Mouse (Mus musculus): Measurements from ENCODE around the gene Paqr3.

The Paqr3 gene

GRCm38 (mm10) chr5:97111207-97111910, at the start of gene Paqr3:
Gene Paqr3 (minus strand): TSS chr5:97111596.
- in situ Hi-C loops (cut with MseI, MboI), result no loop called here

- in situ Hi-C loops (cut with MseI, MboI), result no loop called here
Measured at GRCm38 (mm10) chr5:97154688-97155087, 43.3 kb upstream of the Paqr3 start.

DNA sequence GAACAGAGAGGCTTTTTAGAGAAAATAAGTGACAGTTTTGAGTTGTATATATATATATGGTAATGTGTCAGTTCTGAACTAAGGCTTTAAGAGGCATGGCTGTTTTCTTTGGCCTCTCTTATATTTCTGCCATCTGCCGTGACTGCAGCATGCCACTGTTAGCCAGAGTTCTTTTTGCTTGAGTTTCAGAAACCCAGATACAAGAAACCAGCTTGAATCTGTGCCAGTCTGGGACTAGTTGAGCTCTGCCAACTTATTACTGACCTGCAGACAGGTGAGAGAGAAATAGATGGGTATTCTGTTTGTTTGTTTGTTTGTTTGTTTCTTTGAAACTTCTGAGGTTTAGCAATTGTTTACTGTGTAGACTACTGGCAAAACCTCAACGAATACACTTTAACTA, 23.9 kb upstream of the Paqr3 start:
- in situ Hi-C loops (cut with MseI, MboI), result loop anchor here (10.0 to 25.0 kb wide), 3 partner anchors 409 to 1052 kb away; no protein-coding TSS in a partner anchor

DNA sequence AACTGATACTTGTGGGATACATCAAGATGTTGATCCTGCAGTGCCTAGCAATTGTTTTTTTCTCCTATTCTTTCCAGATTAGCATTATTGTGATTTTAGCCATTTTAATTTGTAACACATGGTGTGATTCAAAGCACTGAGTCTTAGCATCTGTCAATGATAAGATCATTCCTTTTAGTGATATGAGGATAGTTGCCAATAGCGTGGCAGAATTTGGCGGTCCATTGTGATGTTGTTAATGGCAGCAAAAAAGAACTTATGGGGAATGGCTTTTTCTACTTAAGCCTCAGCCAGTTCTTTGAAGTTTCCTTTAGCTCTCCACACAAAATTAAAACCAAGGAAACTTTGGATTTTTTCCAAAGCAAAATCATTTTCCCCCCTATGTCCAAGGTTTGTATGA, 18.2 kb upstream of the Paqr3 start:
- in situ Hi-C loops (cut with MseI, MboI), result loop anchor here (5.0 to 25.0 kb wide), 4 partner anchors 423 to 1058 kb away; no protein-coding TSS in a partner anchor

DNA sequence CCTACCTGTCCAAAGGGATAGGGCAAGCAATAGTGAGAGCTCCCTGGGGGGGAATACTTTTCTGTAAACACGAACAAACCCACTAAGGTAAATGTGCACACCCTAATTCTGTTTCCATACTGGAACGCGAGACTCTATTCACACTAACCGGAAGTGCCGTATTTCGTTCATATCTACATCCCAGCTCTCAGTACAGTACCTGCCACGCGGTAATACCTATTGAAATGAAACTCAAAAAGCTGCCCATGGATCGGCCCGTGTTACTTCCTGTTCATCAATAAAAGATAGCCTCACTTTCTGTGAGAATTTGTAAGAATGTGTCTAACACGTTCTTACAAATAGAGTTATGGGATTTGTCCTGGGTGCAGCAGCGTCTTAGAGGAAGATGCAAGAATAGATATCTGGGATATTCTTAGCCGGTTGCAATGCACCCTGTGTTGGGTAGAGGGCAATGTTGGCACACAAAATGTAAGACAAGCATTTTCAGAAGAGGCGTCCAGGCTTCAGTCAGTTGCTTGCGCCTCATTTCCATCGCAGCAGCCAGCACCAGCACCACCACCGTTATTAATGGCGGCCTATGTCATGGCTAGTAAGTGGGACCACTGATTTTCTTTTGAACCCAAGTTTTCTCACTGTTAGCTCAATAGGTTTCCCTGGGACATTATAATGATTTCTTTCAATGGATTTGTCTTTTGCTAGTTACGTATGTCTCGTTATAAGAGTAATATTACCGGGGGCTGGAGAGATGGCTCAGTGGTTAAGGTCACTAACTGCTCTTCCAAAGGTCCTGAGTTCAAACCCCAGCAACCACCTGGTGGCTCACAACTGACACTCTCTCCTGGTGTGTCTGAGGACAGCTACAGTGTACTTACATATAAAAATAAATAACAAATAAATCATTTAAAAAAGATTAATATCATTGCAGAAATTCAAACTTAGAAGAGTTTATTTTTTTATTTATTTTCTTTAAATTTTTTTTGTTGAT, 17.1 kb upstream of the Paqr3 start:
- in situ Hi-C loops (cut with MseI, MboI), result loop anchor here (5.0 to 25.0 kb wide), 4 partner anchors 424 to 1059 kb away; no protein-coding TSS in a partner anchor

DNA sequence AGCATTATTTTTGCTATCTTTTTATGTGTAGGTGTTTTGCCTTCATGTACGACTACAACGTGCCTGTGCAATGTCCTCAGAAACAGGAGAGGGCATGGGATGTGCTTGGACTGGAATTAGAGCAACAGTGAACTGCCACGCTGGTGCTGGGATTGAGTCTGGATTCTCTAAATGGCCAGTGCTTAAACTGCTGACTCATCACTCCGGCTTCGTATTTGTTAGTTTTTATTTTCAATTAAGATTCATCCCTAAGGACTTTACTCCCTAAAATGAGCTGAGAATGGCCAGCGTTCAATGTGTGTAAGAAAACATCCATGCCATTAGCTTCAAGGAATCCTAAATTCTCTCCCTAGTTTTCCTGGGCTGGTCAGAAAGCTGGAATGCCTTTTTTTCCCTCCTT, 15.9 kb upstream of the Paqr3 start:
- in situ Hi-C loops (cut with MseI, MboI), result loop anchor here (5.0 to 25.0 kb wide), 4 partner anchors 425 to 1060 kb away; no protein-coding TSS in a partner anchor

GRCm38 (mm10) chr5:97126005-97126404, 14.6 kb upstream of the Paqr3 start:
- in situ Hi-C loops (cut with MseI, MboI), result loop anchor here (5.0 to 25.0 kb wide), 4 partner anchors 426 to 1061 kb away; no protein-coding TSS in a partner anchor

- in situ Hi-C loops (cut with MseI, MboI), result loop anchor here (5.0 to 25.0 kb wide), 4 partner anchors 427 to 1062 kb away; no protein-coding TSS in a partner anchor
Measured at GRCm38 (mm10) chr5:97125459-97125970, 14.1 kb upstream of the Paqr3 start.

DNA sequence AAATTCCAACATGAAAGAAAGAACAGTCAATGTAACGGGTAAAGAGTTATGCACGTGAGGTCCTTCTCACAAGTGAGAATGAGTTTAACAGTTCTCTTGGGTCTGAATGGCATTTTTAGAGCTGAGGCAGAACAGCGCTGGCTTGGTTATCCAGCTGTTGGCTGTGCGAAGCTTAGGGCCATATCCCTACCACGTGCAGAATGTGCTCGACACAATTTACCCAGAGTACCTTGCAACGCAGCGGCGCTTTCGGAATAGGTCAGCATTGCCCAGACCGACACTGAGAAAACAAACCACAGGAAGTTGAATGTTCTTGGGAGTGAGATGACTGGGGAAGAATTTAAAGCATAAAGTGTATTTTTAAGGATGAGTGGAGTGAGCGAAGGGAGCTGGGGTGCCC, 13.6 kb upstream of the Paqr3 start:
- in situ Hi-C loops (cut with MseI, MboI), result loop anchor here (5.0 to 25.0 kb wide), 4 partner anchors 427 to 1062 kb away; no protein-coding TSS in a partner anchor

DNA sequence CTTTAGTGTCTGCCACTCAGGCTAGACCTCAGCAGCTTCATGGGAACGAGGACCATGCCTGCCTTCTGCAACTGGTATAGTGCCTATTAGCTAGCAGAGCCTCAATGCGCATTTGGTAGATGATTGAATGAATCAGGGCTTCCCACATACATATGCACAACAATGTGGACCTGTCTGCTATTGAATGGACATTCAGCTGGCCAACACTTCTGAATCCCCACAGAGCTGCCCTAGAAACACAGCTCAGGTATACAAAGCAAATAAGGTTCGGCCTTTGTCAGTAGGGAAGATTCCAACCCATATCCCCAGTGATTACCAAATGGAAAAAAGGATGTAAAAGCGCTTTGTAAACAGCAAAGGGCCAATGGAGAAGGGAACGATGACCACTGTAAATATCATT, 699 bp downstream of the Paqr3 start:
- in situ Hi-C loops (cut with MseI, MboI), result no loop called here

DNA sequence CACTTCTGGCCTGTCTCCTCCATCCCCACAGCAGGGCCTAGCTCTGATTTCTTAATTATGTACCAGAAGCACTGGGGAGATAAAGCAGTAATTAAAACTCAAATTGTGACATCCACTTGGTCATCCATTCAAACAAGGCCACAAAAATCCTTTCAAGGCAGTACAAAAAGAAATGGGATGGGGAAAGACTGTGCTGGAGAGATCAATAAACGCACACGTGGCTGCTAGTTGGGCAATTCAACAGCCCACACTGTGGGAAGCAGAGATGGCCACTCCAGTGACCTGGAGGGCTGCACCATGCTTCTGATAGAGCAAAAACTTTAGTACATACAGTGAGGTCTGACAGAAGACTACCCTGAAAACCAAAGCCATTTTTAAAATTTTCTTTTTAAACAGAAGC, 1.3 kb downstream of the Paqr3 start:
- in situ Hi-C loops (cut with MseI, MboI), result no loop called here

DNA sequence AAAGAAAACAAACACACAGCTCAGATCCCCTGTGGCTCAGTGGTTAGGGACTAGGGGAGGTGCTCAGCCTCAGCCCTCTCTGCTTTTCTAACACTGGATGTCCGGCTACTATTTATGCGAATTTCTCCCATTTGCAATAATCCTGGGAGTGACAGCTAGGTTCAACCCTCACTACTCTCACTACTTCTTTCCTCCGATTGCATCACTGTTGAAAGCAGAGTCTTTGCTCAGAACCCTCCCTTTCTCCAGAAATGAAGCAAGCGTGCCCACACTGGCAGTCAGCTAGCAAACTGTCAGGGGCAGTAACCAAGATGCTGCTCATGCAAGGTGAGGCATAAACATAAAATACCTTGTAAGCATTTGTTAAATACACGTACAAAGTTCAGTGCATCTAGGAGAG, 3.1 kb downstream of the Paqr3 start:
- in situ Hi-C loops (cut with MseI, MboI), result no loop called here

GRCm38 (mm10) chr5:97099954-97100353, 11.4 kb downstream of the Paqr3 start:
- in situ Hi-C loops (cut with MseI, MboI), result no loop called here

DNA sequence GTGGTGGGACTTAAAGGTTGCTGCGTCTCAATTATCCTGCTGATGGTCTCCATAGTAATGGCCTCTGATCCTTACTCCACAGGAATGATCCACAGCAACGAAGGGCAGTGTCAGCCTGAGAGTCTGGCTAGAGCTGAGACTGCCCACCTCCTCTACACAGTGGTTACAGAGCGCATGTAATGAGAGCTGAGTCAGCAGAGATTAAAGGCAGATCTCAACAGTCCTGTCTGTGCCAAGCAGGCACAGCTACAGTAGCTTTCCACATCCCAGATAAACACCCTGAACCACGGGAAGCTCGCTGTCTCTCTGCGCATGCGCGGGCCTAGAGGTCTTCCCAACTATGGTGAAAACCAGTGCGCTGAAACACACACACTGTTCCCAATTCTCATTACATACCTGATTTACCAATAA, 13.8 kb downstream of the Paqr3 start:
- in situ Hi-C loops (cut with MseI, MboI), result no loop called here

DNA sequence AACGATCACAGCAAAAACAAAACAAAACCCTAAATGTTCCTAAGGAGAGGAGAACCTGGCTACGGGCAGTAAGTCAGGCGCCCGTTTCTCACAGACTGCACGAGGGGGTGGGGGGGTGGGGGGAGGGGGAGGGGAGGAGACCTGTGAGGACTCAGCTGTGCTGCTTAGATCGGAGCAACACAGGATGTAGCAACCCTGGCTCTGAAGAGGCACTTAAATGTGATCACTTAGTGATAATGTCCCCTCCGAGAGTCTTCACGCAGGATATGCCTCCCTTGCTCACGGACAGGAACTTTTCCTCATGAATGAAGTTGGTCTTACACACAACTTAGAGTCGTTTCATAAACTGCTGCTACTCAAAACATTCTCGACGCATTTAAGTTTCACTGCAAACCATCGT, 16.1 kb downstream of the Paqr3 start:
- in situ Hi-C loops (cut with MseI, MboI), result no loop called here

GRCm38 (mm10) chr5:97092970-97093369, 18.4 kb downstream of the Paqr3 start:
- in situ Hi-C loops (cut with MseI, MboI), result no loop called here

DNA sequence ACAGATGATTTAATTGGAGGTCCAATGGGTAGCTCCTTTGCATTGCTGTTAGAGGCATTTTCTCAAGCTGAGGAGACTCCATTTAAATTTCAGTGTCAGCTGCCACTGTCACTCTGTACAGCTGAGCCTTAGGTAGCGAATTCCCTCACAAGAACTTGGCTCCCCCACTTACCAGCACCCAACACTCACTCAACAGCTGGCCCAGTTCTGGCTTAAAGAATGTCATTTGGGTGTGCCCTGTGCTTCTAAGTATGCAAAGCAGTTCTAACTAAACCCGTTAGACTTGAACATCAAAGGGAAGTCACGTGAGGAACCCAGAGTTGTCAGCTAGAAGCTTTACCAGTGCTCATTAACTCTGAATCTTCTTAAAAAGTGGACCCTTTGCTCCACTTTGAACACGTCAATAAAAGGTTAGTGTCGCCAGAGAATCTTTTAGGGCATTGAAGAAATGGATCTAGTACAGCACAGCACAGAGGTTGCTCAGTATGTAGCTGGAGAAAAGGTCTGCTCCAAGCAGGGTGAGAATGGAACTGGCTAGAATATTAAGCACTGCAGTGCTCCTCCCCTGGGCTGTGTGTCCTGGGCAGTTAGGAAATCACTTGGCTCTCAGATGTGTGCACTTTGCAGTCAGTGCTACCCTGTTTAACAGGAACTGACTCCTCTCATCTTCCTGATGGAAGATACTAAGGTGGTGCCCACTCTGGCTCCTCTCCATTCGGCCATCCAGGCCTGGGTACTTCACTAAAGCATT, 21.2 kb downstream of the Paqr3 start:
- in situ Hi-C loops (cut with MseI, MboI), result no loop called here

- in situ Hi-C loops (cut with MseI, MboI), result no loop called here
Measured at GRCm38 (mm10) chr5:97089426-97089825, 22.0 kb downstream of the Paqr3 start.

DNA sequence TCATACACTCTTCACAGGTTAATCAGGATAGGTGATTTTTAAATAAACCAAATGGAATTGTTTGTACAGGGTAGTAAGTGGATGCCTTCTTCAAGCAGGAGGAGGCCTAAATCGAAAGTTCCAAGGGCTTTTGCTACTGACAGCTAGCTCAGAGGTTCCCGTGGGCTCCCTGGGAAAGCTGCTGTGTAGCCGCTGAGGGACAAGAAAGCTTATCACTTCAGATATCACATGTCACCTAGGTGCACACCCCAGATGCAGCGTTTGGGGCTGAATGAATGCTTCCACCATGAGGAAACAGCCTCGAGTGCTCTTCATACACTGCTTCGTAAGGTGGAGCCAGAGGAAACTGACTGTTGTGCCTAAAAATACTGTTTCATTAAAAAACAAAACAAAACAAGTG, 23.2 kb downstream of the Paqr3 start:
- in situ Hi-C loops (cut with MseI, MboI), result no loop called here

- in situ Hi-C loops (cut with MseI, MboI), result no loop called here
Measured at GRCm38 (mm10) chr5:97087746-97088145, 23.6 kb downstream of the Paqr3 start.

DNA sequence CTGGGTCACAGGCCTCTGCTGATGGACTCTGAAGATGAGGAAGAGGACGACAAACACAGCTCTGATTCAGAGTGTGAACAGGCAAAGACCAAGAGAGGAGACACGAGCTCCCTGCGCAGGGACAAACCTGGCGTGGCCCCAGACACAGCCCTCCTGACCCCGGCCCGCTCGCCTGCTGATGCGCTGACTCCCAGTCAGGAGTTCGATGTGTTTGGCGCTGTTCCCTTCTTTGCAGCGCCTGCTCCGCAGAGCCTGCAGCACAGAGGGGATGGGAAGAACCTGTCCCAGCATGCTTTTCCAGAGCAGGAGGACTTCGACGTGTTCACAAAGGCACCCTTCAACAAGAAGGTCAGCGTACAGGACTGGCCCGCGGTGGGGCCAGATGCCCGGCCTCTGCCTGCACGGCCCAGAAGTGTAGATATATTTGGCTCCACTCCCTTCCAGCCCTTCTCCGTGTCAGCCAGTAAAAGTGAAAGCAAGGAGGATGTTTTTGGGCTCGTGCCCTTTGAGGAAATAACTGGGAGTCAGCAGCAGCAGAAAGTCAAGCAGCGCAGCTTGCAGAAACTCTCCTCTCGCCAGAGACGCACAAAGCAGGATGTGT, 24.3 kb downstream of the Paqr3 start:
- in situ Hi-C loops (cut with MseI, MboI), result no loop called here
